Comparison of ENCODE assay signal across 10 mouse cellular contexts in genomic region chr10:96697781-96698180, GRCm38 (mm10).
DNase-seq lines count a peak whose midpoint lies in the region; ATAC-seq and TF ChIP-seq lines count a peak whose summit lies in the region.
"Had no signal": no experiment of that assay in that cellular context is flagged by ENCODE, and none has a peak within 500 bp of the region (broad histone marks: within the 10 kb centered on the region; RNA-seq: fewer than 3 reads in every experiment).

No protein-coding gene starts in this region.

- peak overlapping the region; percentile 47 for H3K27ac ChIP-seq in limb, embryonic 12.5 days
- H3K27ac ChIP-seq in limb, embryonic 10.5 days: no peak overlapping the region
- 0 out of 2 replicates have a peak overlapping the region, but pooled peaks have one; percentile 10 for H3K27ac ChIP-seq in kidney, embryonic 15.5 days
- peak overlapping the region; percentile 99 for H3K27ac ChIP-seq in thymus, adult 2 months (ENCODE audit: control insufficient read depth, insufficient read depth, low read length)
- no peak overlapping the region for H3K27ac ChIP-seq in forebrain, embryonic 16.5 days (ENCODE audit: low read length)
- H3K27ac ChIP-seq: embryonic facial prominence, embryonic 15.5 days had no signal

- no peaks in the 10 kb centered on the region for H3K27me3 ChIP-seq in limb, embryonic 12.5 days
- H3K27me3 ChIP-seq in limb, embryonic 10.5 days (ENCODE audit: low read depth, poor library complexity, severe bottlenecking): no peaks in the 10 kb centered on the region
- H3K27me3 ChIP-seq in kidney, embryonic 15.5 days: no peaks in the 10 kb centered on the region
- no peaks in the 10 kb centered on the region for H3K27me3 ChIP-seq in thymus, adult 2 months (ENCODE audit: control insufficient read depth, insufficient read depth, low read length)
- no peaks in the 10 kb centered on the region for H3K27me3 ChIP-seq in forebrain, embryonic 16.5 days (replicated peaks; ENCODE audit: control insufficient read depth, insufficient read depth, low read length)
- H3K27me3 ChIP-seq: embryonic facial prominence, embryonic 15.5 days had no signal

- no peak for DNase-seq in limb, embryonic 10.5 days (ENCODE audit: low spot score)
- DNase-seq in adrenal gland, adult 8-10 months: peak; percentile 29
- DNase-seq in thymus, adult 2 months: peak; percentile 76
- no peak for DNase-seq in Muller cell, postnatal 12 days (ENCODE audit: inconsistent ontology term)
- no peak for DNase-seq in left cerebral cortex, adult 8-10 months (ENCODE audit: low spot score in 2 of 2)

- no peak overlapping the region for H3K9ac ChIP-seq in limb, embryonic 12.5 days (replicated peaks)
- H3K9ac ChIP-seq in kidney, embryonic 15.5 days: no peak overlapping the region
- no peak overlapping the region for H3K9ac ChIP-seq in forebrain, embryonic 16.5 days (replicated peaks; ENCODE audit: low read depth, low read length)
- H3K9ac ChIP-seq: embryonic facial prominence, embryonic 15.5 days had no signal

- TF ChIP-seq POLR2A in thymus, adult 2 months (IDR thresholded peaks at IDR 0.05; ENCODE audit: control insufficient read depth, extremely low read depth, insufficient read depth, low read length, poor library complexity): no peak

- no peaks in the 10 kb centered on the region for H3K36me3 ChIP-seq in limb, embryonic 12.5 days
- H3K36me3 ChIP-seq in limb, embryonic 10.5 days: no peaks in the 10 kb centered on the region
- H3K36me3 ChIP-seq in kidney, embryonic 15.5 days: no peaks in the 10 kb centered on the region
- no peaks in the 10 kb centered on the region for H3K36me3 ChIP-seq in thymus, adult 2 months (ENCODE audit: control insufficient read depth, insufficient read depth, low read length)
- H3K36me3 ChIP-seq in forebrain, embryonic 16.5 days (ENCODE audit: control insufficient read depth, insufficient read depth): no peaks in the 10 kb centered on the region
- H3K36me3 ChIP-seq: embryonic facial prominence, embryonic 15.5 days had no signal

- TF ChIP-seq CTCF in thymus, adult 2 months (IDR thresholded peaks at IDR 0.05; ENCODE audit: borderline replicate concordance, control insufficient read depth, extremely low read depth, insufficient read depth, low read length, poor library complexity): no peak

- peaks cover 8% of the 10 kb centered on the region for H3K4me1 ChIP-seq in limb, embryonic 12.5 days (replicated peaks)
- peaks cover 7% of the 10 kb centered on the region; the same call in 1 of the 2 replicates for H3K4me1 ChIP-seq in limb, embryonic 10.5 days
- H3K4me1 ChIP-seq in kidney, embryonic 15.5 days: peaks cover 6% of the 10 kb centered on the region; the same call in 1 of the 2 replicates
- H3K4me1 ChIP-seq in thymus, adult 2 months (replicated peaks; ENCODE audit: control insufficient read depth, insufficient read depth, low read length): peaks cover 31% of the 10 kb centered on the region
- H3K4me1 ChIP-seq in forebrain, embryonic 16.5 days (replicated peaks; ENCODE audit: control insufficient read depth, insufficient read depth, low read length): no peaks in the 10 kb centered on the region
- H3K4me1 ChIP-seq: embryonic facial prominence, embryonic 15.5 days had no signal

- ATAC-seq in limb, embryonic 12.5 days (ENCODE audit: insufficient number of reproducible peaks, insufficient read depth, low FRiP score, low TSS enrichment, low read depth): no peak
- 0 out of 2 replicates have a peak, but pooled peaks have one; percentile 62 for ATAC-seq in kidney, embryonic 15.5 days (replicated peaks; ENCODE audit: low FRiP score)
- ATAC-seq in forebrain, embryonic 16.5 days: no peak

- H3K9me3 ChIP-seq in limb, embryonic 12.5 days: no peaks in the 10 kb centered on the region
- H3K9me3 ChIP-seq in limb, embryonic 10.5 days (replicated peaks): no peaks in the 10 kb centered on the region
- H3K9me3 ChIP-seq in kidney, embryonic 15.5 days (replicated peaks): no peaks in the 10 kb centered on the region
- H3K9me3 ChIP-seq in forebrain, embryonic 16.5 days (ENCODE audit: control insufficient read depth, low read length): no peaks in the 10 kb centered on the region
- H3K9me3 ChIP-seq: embryonic facial prominence, embryonic 15.5 days had no signal

- H3K4me2 ChIP-seq in limb, embryonic 12.5 days: no peak overlapping the region
- no peak overlapping the region for H3K4me2 ChIP-seq in kidney, embryonic 15.5 days
- no peak overlapping the region for H3K4me2 ChIP-seq in forebrain, embryonic 16.5 days (ENCODE audit: low read length)
- H3K4me2 ChIP-seq: embryonic facial prominence, embryonic 15.5 days; midbrain, embryonic 11.5 days had no signal

- no peak overlapping the region for H3K4me3 ChIP-seq in limb, embryonic 12.5 days (replicated peaks)
- no peak overlapping the region for H3K4me3 ChIP-seq in limb, embryonic 10.5 days
- no peak overlapping the region for H3K4me3 ChIP-seq in kidney, embryonic 15.5 days (replicated peaks)
- no peak overlapping the region for H3K4me3 ChIP-seq in thymus, adult 2 months (ENCODE audit: control insufficient read depth, insufficient read depth, low read length)
- no peak overlapping the region for H3K4me3 ChIP-seq in forebrain, embryonic 16.5 days (replicated peaks; ENCODE audit: low read length)
- H3K4me3 ChIP-seq: embryonic facial prominence, embryonic 15.5 days had no signal

- WGBS in limb, embryonic 12.5 days: 62% methylated on average over 3 of the region's 3 CpGs
- WGBS in limb, embryonic 10.5 days: 71% methylated on average over 3 of the region's 3 CpGs
- 43% methylated on average over 3 of the region's 3 CpGs for WGBS in kidney, embryonic 15.5 days
- WGBS in thymus, adult 2 months: 30% methylated on average over 3 of the region's 3 CpGs
- WGBS in forebrain, embryonic 16.5 days: 87% methylated on average over 3 of the region's 3 CpGs

Comparison
In these comparisons a context has a peak if more than half of its experiments do, and no peak if none do; other contexts are left out.
1. H3K27ac ChIP-seq: peak in limb, embryonic 12.5 days (single experiment), kidney, embryonic 15.5 days (single experiment) and thymus, adult 2 months (single experiment); none in limb, embryonic 10.5 days (single experiment) and forebrain, embryonic 16.5 days (single experiment).
2. DNase-seq: peak in adrenal gland, adult 8-10 months (single experiment) and thymus, adult 2 months (single experiment); none in limb, embryonic 10.5 days (single experiment), Muller cell, postnatal 12 days (single experiment) and left cerebral cortex, adult 8-10 months (0 of 2).